Mouse (Mus musculus) intestine, embryonic 16.5 days (tissue): ENCODE results near the gene Zmat5. TPM values are rescaled to one million over a fixed set of nuclear protein-coding genes. Genes with fewer than 3 reads are reported as not detected.

ENCODE experiments used
- ATAC-seq: fragments of 200-750 bp; cut with Nextera tagmentation; 2 replicates; pipeline ENCODE4 v1.8.0; 2017; ENCODE audit warnings: moderate TSS enrichment, moderate library complexity
- H3K27ac ChIP-seq: fragments of 300-500 bp; sonication (generic); 2 replicates; pipeline ENCODE4 v1.5.1; 2014; ENCODE audit warnings: mild to moderate bottlenecking, low read length
- H3K27me3 ChIP-seq: fragments of 300-500 bp; sonication (generic); replicated peaks from 2 replicates; pipeline ENCODE4 v1.6.1; 2014; ENCODE audit warnings: low read length, control low read depth, mixed read lengths; ENCODE audit not compliant: control insufficient read depth, insufficient read depth
- H3K36me3 ChIP-seq: fragments of 300-500 bp; sonication (generic); 2 replicates; pipeline ENCODE4 v1.6.1; 2014; ENCODE audit warnings: low read length, control low read depth; ENCODE audit not compliant: control insufficient read depth, insufficient read depth
- H3K4me1 ChIP-seq: fragments of 300-500 bp; sonication (generic); 2 replicates; pipeline ENCODE4 v1.6.1; 2014; ENCODE audit warnings: low read length, control low read depth, mixed read lengths; ENCODE audit not compliant: control insufficient read depth, insufficient read depth
- H3K4me2 ChIP-seq: fragments of 300-500 bp; sonication (generic); 2 replicates; pipeline ENCODE4 v1.6.1; 2014; ENCODE audit warnings: low read depth, low read length, control low read depth
- H3K4me3 ChIP-seq: fragments of 300-500 bp; sonication (generic); 2 replicates; pipeline ENCODE4 v1.5.1; 2014; ENCODE audit warnings: mild to moderate bottlenecking, low read length
- H3K9ac ChIP-seq: fragments of 300-500 bp; sonication (generic); 2 replicates; pipeline ENCODE4 v1.6.1; 2014; ENCODE audit warnings: low read depth, low read length
- H3K9me3 ChIP-seq: fragments of 300-500 bp; sonication (generic); 2 replicates; pipeline ENCODE4 v1.6.1; 2016; ENCODE audit warnings: low read length, control low read depth; ENCODE audit not compliant: control insufficient read depth
- WGBS: fragments of 180-500 bp; shearing (Covaris S2); extraction: QIAGEN DNeasy Blood & Tissue Kit; methylation state at CpG from one replicate; pipeline ENCODE4 v1.1.7; 2014; 5-methylcytosine and 5-hydroxymethylcytosine counted together
- polyA plus RNA-seq: library from polyadenylated mRNA; unstranded; fragments of >200 nt; fragmentation: Nextera tagmentation; extraction: Ambion mirVana; gene quantifications from 2 replicates; pipeline ENCODE4 v1.2.1, GENCODE M21; 2015

The Zmat5 gene
- polyA plus RNA-seq, 1 experiment from 2014 or later = 64.8 TPM

DNA sequence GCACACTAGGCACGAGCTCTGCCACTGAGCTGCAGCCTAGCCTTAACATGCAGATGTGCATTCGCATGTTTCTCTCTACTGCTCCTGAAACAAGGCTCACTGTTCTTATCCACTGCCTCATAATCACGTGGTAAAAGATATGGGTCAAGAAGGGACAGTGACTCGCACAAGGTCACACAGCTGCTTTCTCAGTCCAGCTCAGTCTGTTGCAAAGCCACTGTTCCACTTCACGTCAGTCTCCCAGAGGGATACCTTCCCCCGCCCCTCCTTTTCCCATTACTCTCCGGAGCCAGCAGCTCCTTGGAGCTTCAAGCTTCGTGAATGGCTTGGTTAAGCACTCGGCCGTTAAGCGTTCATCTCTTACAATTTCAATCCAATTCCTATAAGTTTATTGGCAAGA, 15.9 kb downstream of the Zmat5 start:
- no peak overlapping the region for H3K9ac ChIP-seq
- 0 out of 2 replicates have a peak, but pooled peaks cover 4% of the 10 kb centered on the region for H3K36me3 ChIP-seq
- H3K27ac ChIP-seq = no peak overlapping the region
- no peaks in the 10 kb centered on the region for H3K27me3 ChIP-seq
- H3K4me1 ChIP-seq = peaks cover 14% of the 10 kb centered on the region; the same call in 1 of the 2 replicates
- ATAC-seq = no peak
- no peak overlapping the region for H3K4me2 ChIP-seq
- H3K9me3 ChIP-seq = no peaks in the 10 kb centered on the region
- H3K4me3 ChIP-seq = no peak overlapping the region
- 69% methylated on average over 11 of the region's 11 CpGs for WGBS

DNA sequence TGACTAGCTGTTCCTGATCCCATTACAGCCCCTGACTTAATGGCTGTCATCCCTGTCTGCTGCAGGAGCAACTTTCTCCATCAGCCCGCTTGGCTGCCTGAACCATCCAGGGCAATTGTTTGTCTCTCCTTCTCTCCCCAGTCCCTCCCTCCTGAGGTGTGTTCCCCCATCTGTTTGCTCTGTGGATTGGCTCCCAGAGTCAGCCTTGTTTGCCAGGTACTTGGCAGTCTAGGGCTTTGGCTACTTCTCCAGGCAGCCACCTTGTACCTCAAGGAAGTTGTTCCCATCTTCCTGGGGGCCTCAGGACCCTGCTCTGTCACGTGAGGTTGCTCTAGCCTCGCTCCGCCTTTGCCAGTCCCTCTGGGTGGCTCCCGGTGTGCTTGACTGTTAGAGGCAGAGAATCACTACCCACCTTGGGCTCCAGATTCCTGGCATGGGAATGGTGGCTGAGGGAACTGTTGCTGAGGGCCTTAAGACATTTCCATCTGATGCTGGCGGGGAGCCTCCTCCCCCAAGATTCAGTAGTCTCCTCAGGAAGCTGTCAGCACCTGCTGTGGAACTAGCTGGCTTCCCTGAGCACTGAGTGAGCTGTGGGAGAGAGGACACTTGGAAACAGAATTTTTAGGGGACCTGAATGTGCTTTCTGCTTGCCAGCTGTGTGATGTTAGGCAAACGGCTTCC, 16.6 kb downstream of the Zmat5 start:
- no peak; the same call in 1 of the 2 replicates for ATAC-seq
- Histone ChIP-seq H3K9me3 (no peaks in the 10 kb centered on the region), H3K4me1 (peaks cover 14% of the 10 kb centered on the region; the same call in 1 of the 2 replicates), H3K9ac (no peak overlapping the region), H3K36me3 (0 out of 2 replicates have a peak, but pooled peaks cover 4% of the 10 kb centered on the region), H3K4me2 (no peak overlapping the region), H3K27me3 (no peaks in the 10 kb centered on the region), H3K27ac (no peak overlapping the region), H3K4me3 (no peak overlapping the region)
- WGBS = 41% methylated on average over 7 of the region's 7 CpGs

DNA sequence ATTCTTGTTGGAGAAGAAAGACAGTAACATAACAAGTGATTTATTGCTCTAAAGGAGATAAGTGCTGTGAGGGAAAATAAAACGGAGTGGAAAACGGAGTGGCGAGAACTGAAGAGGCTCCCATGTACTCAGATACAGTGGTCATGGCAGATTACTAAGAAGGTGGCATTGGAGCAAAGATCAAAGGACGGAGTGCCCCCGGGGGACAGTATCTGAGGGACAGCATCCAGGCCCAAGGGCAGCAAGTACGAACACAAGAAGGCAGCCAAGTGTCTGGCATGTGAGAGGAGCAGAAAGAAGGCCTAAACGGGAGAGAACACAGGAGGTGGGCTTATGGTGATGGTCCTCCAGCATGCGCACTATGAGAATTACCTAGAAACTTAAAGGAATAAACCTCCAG, 17.2 kb downstream of the Zmat5 start:
- H3K36me3 ChIP-seq = 0 out of 2 replicates have a peak, but pooled peaks cover 4% of the 10 kb centered on the region
- 67% methylated on average over 8 of the region's 8 CpGs for WGBS
- no peak overlapping the region for H3K9ac ChIP-seq
- peaks cover 14% of the 10 kb centered on the region; the same call in 1 of the 2 replicates for H3K4me1 ChIP-seq
- H3K4me3 ChIP-seq = no peak overlapping the region
- H3K27me3 ChIP-seq = no peaks in the 10 kb centered on the region
- H3K9me3 ChIP-seq = no peaks in the 10 kb centered on the region
- H3K4me2 ChIP-seq = no peak overlapping the region
- no peak overlapping the region for H3K27ac ChIP-seq
- no peak for ATAC-seq

DNA sequence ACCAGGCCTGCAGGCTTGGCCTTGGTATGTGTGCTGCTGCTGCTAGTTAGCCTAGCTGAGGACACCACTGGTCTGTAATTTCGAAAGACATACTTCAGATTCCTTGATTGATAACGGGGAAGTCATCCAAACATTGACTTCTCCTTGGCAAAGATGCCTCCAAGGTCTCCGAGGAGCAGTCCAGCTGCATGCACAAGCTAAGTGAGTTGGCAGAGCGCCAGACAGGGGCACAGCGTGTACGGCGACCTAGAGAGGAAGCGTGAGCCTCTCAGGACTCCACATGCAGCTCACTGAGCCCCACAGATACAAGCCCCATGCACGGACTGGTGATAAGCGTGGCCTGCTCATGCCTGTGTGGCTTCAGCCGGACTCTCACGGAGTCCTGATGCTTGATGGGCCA, 25.1 kb downstream of the Zmat5 start:
- H3K9me3 ChIP-seq = no peaks in the 10 kb centered on the region
- no peak overlapping the region for H3K27ac ChIP-seq
- peak; percentile 65 for ATAC-seq
- no peak overlapping the region for H3K9ac ChIP-seq
- 41% methylated on average over 12 of the region's 12 CpGs for WGBS
- H3K27me3 ChIP-seq = no peaks in the 10 kb centered on the region
- H3K36me3 ChIP-seq = no peaks in the 10 kb centered on the region
- no peak overlapping the region for H3K4me3 ChIP-seq
- no peak overlapping the region for H3K4me2 ChIP-seq
- peaks cover 9% of the 10 kb centered on the region; the same call in 1 of the 2 replicates for H3K4me1 ChIP-seq

DNA sequence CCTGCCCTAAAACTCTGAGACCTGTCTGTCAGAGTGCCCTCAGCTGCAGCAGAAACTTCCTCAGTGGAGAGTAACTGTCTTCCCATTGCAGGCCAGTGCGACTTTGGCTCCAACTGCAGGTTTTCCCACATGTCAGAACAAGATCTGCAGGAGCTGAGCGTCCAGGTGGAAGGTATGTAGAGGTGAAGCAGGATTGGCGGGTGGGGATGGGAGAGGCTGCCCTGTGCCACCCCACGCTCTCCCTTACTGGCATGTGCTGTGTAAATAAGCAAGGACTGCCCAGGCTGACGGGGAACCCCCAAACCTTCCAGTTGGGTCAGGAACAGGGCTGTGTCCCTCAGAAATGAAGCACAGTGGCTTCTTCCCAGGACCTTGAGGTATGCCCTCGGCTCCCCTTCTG, 25.6 kb downstream of the Zmat5 start:
- no peak overlapping the region for H3K9ac ChIP-seq
- 60% methylated on average over 6 of the region's 6 CpGs for whole genome bisulfite sequencing
- H3K36me3 ChIP-seq = no peaks in the 10 kb centered on the region
- H3K27ac ChIP-seq = no peak overlapping the region
- ATAC-seq = peak; percentile 59; the same call in 1 of the 2 replicates
- no peak overlapping the region for H3K4me2 ChIP-seq
- peaks cover 9% of the 10 kb centered on the region; the same call in 1 of the 2 replicates for H3K4me1 ChIP-seq
- no peaks in the 10 kb centered on the region for H3K9me3 ChIP-seq
- no peak overlapping the region for H3K4me3 ChIP-seq
- no peaks in the 10 kb centered on the region for H3K27me3 ChIP-seq

DNA sequence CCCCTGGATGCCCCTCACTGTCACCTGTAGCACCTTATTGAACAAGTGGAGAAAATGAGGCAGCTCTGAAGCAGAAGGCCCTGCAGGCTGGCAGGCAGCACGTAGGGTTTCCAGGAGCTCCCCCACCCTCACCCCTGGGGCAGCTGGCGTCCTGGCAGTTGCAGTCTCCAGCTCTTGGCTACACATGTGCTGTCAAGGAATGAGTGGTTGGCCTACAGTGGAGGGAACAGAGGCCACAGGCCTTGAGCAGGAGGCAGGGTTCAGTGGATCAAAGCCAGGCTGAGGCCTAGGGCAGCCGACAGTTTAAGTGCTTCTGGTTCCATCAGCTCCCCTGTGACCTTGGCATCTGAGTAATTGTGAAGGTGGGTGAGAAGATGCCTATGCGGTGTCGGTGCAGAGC, 26.4 kb downstream of the Zmat5 start:
- Histone ChIP-seq H3K9ac (no peak overlapping the region), H3K4me1 (peaks cover 9% of the 10 kb centered on the region; the same call in 1 of the 2 replicates), H3K36me3 (no peaks in the 10 kb centered on the region), H3K27ac (no peak overlapping the region), H3K4me3 (no peak overlapping the region), H3K4me2 (no peak overlapping the region), H3K27me3 (no peaks in the 10 kb centered on the region), H3K9me3 (no peaks in the 10 kb centered on the region)
- 75% methylated on average over 5 of the region's 5 CpGs for WGBS
- no peak for ATAC-seq

DNA sequence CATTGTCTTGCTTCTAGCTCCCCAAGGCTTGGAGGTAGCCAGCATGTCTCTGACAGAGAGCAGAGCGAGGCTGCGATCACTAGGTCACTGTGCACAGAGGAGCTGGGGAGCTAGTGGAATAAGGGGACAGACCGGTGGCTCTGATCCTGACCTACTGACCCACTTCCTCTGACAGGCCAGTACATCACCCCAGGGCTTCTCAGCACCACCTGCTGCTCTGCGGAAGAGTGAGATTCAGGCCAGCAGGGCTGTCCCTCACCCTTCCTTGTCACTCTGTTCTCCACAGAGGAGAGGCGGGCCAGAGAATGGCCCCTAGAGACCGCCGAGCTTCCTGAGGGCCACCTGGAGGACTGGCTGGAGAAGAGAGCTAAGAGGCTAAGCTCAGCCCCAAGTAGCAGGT, 27.3 kb downstream of the Zmat5 start:
- no peaks in the 10 kb centered on the region for H3K27me3 ChIP-seq
- no peaks in the 10 kb centered on the region for H3K36me3 ChIP-seq
- 73% methylated on average over 7 of the region's 7 CpGs for WGBS
- peaks cover 9% of the 10 kb centered on the region; the same call in 1 of the 2 replicates for H3K4me1 ChIP-seq
- no peak overlapping the region for H3K4me2 ChIP-seq
- H3K27ac ChIP-seq = no peak overlapping the region
- H3K9ac ChIP-seq = no peak overlapping the region
- ATAC-seq = no peak
- no peak overlapping the region for H3K4me3 ChIP-seq
- no peaks in the 10 kb centered on the region for H3K9me3 ChIP-seq

DNA sequence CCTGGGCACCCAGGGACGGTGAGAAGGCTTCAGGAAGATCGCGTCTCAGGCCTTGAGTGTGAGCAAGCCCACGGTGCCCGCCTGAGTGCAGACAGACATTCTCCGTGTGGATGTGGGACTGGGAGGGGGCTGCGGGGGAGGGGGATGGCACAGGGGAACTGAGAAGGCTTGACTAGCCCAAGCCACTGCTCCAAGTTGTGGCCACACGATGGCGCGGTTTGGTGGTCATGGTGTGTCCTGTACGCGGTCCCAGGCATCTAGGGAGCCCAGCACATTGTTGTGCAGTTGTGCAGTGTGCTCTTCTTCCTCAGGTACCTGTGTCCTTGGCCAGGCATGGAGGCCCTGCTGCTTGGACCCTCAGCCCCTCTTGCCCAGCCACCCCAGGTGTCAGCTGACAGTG, 29.7 kb downstream of the Zmat5 start:
- Histone ChIP-seq H3K9ac (no peak overlapping the region), H3K27me3 (no peaks in the 10 kb centered on the region), H3K4me3 (no peak overlapping the region), H3K4me1 (peaks cover 9% of the 10 kb centered on the region; the same call in 1 of the 2 replicates), H3K27ac (no peak overlapping the region), H3K4me2 (no peak overlapping the region), H3K9me3 (no peaks in the 10 kb centered on the region), H3K36me3 (no peaks in the 10 kb centered on the region)
- 43% methylated on average over 12 of the region's 12 CpGs for WGBS
- no peak for ATAC-seq

DNA sequence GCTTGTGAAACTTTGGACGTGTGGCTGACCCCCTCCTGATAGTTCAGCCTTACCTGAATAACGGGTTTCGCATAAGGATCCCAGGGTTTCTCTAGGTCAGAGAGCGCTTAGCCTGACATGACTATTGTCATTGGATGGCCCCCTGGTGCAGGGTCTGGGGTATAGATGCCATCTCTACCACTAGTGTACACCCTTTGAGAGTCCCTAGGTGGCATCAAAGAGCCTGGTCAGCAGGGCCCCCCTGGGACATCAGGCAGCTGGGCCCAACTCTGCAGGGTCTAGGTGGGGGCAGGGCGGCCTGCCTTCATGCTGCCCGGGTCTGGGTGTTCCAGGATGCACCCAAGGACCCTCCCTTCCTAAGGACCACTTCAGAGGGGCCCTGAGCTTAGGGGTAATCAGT, 31.9 kb downstream of the Zmat5 start:
- WGBS = 61% methylated on average over 6 of the region's 6 CpGs
- no peaks in the 10 kb centered on the region for H3K9me3 ChIP-seq
- ATAC-seq = no peak
- H3K4me1 ChIP-seq = no peaks in the 10 kb centered on the region
- H3K4me3 ChIP-seq = no peak overlapping the region
- H3K36me3 ChIP-seq = no peaks in the 10 kb centered on the region
- H3K4me2 ChIP-seq = no peak overlapping the region
- no peak overlapping the region for H3K9ac ChIP-seq
- H3K27ac ChIP-seq = no peak overlapping the region
- no peaks in the 10 kb centered on the region for H3K27me3 ChIP-seq
